Mouse (Mus musculus) E14TG2a.4 (cell line): ENCODE measurements around the gene Bcr.

Source experiments
- CTCF ChIP-seq: conservative IDR thresholded peaks from 2 replicates; pipeline ENCODE4 v1.5.1; 2014; ENCODE audit warnings: low read length
- NANOG ChIP-seq: IDR thresholded peaks from 2 replicates; pipeline ENCODE4 v1.6.1; 2014; ENCODE audit warnings: borderline replicate concordance, low read length, mixed read lengths
- POU5F1 ChIP-seq: IDR thresholded peaks from 2 replicates; pipeline ENCODE4 v1.6.1; 2014; ENCODE audit warnings: low read length, borderline replicate concordance

DNA sequence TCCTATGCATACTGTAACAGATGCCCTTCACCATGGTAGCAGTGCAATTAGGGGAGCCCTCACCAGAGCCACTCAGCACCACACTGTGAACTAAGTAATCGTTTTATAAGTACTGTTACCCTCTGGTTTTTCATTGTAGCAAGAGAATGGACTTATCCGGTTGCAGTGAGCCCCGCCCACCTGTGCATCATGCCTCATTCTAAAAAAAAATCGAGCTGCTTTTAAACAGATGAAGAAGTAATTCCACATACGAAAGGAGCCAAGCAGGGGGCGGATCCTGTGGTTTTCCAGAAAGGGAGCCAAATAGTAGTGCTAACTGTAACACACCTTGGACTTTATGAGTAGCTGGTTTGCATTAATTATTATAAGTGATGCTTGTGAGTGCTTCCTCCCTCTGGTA lies 58.1 kb downstream of the Bcr start:
- TF ChIP-seq CTCF: no peak
- no peak for TF ChIP-seq POU5F1
- peak; percentile 64 for TF ChIP-seq NANOG
